Mouse (Mus musculus) hindbrain, embryonic 15.5 days (tissue): ENCODE measurements at regions not wholly inside any gene's neighbourhood (a gene's known extent, or its start where the extent isn't known, plus 50 kb on each side); places are given as distances from the start of the nearest gene placed in this dataset.

Experiments used
- ATAC-seq: fragments of 200-750 bp; cut with Nextera tagmentation; 2 replicates; pipeline ENCODE4 v1.8.0; 2017; ENCODE audit warnings: low read depth, moderate number of reproducible peaks, moderate TSS enrichment; ENCODE audit not compliant: low FRiP score
- H3K27ac ChIP-seq: fragments of 300-500 bp; sonication (generic); replicated peaks from 2 replicates; pipeline ENCODE4 v1.5.1; 2015; ENCODE audit warnings: mild to moderate bottlenecking, inconsistent platforms
- H3K27me3 ChIP-seq: fragments of 300-500 bp; sonication (generic); 2 replicates; pipeline ENCODE4 v1.6.1; 2015; ENCODE audit warnings: control low read depth, inconsistent platforms
- H3K36me3 ChIP-seq: fragments of 300-500 bp; sonication (generic); 2 replicates; pipeline ENCODE4 v1.6.1; 2015; ENCODE audit warnings: control low read depth, inconsistent platforms
- H3K4me1 ChIP-seq: fragments of 300-500 bp; sonication (generic); replicated peaks from 2 replicates; pipeline ENCODE4 v1.6.1; 2015; ENCODE audit warnings: control low read depth, inconsistent platforms
- H3K4me2 ChIP-seq: fragments of 300-500 bp; sonication (generic); 2 replicates; pipeline ENCODE4 v1.6.1; 2015; ENCODE audit warnings: moderate library complexity, mild to moderate bottlenecking, inconsistent platforms
- H3K4me3 ChIP-seq: fragments of 300-500 bp; sonication (generic); 2 replicates; pipeline ENCODE4 v1.5.1; 2015; ENCODE audit warnings: mild to moderate bottlenecking, inconsistent platforms
- H3K9ac ChIP-seq: fragments of 300-500 bp; sonication (generic); 2 replicates; pipeline ENCODE4 v1.6.1; 2015; ENCODE audit warnings: inconsistent platforms
- H3K9me3 ChIP-seq: fragments of 300-500 bp; sonication (generic); 2 replicates; pipeline ENCODE4 v1.6.1; 2016; ENCODE audit warnings: control low read depth, inconsistent platforms
- WGBS: fragments of 180-500 bp; shearing (Covaris S2); methylation state at CpG from one replicate; pipeline ENCODE4 v1.1.7; 2015; 5-methylcytosine and 5-hydroxymethylcytosine counted together

DNA sequence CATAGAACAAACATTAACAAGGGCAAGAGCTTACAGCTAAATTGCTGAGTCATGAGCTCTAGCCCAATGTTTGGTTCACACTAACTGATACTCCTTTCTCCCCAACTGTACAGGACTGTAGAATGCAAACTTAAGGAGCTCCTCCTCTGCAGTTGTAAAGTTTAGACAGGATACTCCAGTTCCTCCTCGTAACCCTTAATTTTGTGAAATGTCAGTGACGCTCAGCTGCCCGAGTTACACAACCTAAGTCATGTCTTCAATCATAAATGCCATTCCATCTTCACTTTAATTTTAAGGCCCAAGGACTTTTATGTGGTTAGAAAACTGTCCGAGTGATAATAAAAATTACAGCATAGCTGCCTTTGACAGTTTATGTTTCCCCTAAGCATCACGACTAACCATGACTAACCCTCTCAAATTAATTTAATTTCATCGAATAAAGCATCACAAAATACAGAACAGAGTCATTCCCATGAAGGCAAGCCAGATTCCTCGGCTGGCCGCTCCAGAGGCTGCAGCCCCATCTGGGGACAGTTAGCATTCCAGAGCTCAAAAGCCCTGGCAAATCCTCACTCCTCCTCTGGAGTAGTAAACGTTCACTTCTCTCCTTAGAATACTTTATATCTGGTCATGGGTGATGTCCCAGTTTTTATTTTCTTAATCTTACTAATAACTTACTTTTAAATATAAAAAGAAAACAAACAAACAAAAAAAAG is 200.9 kb upstream of the Tll1 start:
- no peak overlapping the region for H3K9ac ChIP-seq
- no peak overlapping the region for H3K27ac ChIP-seq
- 67% methylated on average over 9 of the region's 9 CpGs for WGBS
- ATAC-seq, result no peak
- H3K4me2 ChIP-seq, result no peak overlapping the region
- no peak overlapping the region for H3K4me3 ChIP-seq
- no peaks in the 10 kb centered on the region for H3K36me3 ChIP-seq
- no peaks in the 10 kb centered on the region for H3K27me3 ChIP-seq
- H3K9me3 ChIP-seq, result no peaks in the 10 kb centered on the region
- H3K4me1 ChIP-seq, result no peaks in the 10 kb centered on the region

DNA sequence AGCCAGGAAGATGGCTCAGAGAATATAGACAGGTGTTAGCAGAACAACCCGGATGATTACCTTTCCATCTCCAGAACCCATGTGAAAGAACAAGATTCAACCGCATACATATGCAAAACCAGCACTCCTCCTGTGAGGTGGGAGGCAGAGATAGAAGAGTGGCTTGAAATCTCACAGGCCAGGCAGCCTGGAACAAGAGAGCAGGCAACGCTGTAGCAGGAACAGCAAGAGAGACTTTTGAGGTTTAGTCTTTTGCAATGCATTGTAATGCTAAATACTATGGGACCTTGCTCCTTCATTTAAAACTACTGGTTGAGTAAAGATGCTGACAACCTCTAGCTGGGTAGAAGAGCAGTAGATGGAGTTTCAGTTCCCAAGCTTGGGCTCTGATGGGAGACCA is 193.5 kb upstream of the Tll1 start:
- WGBS, result 48% methylated on average over 3 of the region's 3 CpGs

DNA sequence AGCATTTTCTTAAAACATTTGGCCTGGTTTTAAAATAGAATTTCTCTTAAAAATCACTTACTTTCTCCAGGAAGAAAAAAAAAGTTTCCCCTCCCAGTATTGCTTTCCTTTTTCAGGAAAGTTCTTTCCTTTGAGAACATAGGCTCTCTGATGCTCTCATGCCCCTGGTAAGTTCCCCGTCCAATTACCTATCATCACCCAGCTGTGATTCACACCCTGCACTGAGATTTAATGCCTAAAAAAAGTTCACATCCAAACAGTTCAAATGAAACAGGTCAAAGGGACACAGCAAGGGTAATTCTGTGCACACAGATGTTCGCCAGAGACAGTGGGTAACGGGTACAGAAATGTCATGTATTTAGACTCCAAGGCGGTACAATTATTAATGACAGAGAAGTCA is 191.8 kb upstream of the Tll1 start:
- Histone ChIP-seq H3K36me3 (no peaks in the 10 kb centered on the region), H3K9me3 (no peaks in the 10 kb centered on the region), H3K4me2 (no peak overlapping the region), H3K4me1 (no peaks in the 10 kb centered on the region), H3K27ac (no peak overlapping the region), H3K27me3 (no peaks in the 10 kb centered on the region), H3K9ac (no peak overlapping the region), H3K4me3 (no peak overlapping the region)
- no peak for ATAC-seq
- WGBS, result 81% methylated on average over 4 of the region's 4 CpGs

More for the DNA sequence above, 193.5 kb upstream of the Tll1 start:
- Histone ChIP-seq H3K4me3 (no peak overlapping the region), H3K27me3 (no peaks in the 10 kb centered on the region), H3K4me2 (no peak overlapping the region), H3K9me3 (no peaks in the 10 kb centered on the region), H3K9ac (no peak overlapping the region), H3K4me1 (no peaks in the 10 kb centered on the region), H3K36me3 (no peaks in the 10 kb centered on the region), H3K27ac (no peak overlapping the region)
- no peak for ATAC-seq

DNA sequence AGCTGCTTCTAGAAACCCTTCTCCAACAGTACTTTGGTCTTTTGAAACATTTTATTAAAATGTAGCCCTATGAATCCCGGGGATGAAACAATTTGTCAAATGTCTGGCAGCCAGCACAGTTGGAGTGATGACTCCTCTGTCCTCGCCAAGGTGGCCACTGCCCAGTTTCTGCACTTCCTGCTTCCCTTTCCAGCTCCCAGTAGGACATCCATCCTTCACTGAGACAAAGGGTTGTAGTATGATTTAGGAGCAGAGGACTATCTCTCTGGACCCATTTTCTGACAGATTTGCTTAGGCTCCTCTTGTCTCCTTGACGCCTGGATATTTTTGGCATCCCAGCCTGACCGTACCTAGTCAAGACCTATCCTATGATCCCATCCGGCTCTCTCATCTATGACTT is 189.7 kb upstream of the Tll1 start:
- Histone ChIP-seq H3K9me3 (no peaks in the 10 kb centered on the region), H3K9ac (no peak overlapping the region), H3K4me2 (no peak overlapping the region), H3K27ac (no peak overlapping the region), H3K27me3 (no peaks in the 10 kb centered on the region), H3K4me1 (no peaks in the 10 kb centered on the region), H3K4me3 (no peak overlapping the region), H3K36me3 (no peaks in the 10 kb centered on the region)
- no peak for ATAC-seq
- 85% methylated on average over 5 of the region's 5 CpGs for WGBS

DNA sequence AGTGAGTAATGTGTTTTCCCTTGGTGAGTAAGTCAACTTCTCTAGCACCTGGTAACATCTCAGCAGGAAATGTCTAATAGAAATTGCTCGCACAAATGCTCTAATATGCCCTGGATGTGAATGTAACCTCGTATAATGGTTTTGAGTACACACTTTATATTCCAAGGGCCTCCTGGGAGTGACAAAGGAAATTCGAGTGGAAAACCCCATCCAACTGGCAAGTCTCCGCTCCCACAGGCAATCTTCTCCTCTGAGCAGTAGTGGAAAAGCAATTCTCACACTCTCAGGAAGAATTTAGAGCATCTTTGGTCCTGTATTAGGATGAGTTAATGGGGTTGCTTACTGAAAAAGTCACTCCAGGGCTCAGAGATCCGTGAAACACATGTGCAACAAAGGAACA is 183.4 kb upstream of the Tll1 start:
- H3K9ac ChIP-seq, result no peak overlapping the region
- no peak overlapping the region for H3K27ac ChIP-seq
- no peak overlapping the region for H3K4me3 ChIP-seq
- ATAC-seq, result no peak
- no peak overlapping the region for H3K4me2 ChIP-seq
- no peaks in the 10 kb centered on the region for H3K4me1 ChIP-seq
- H3K36me3 ChIP-seq, result no peaks in the 10 kb centered on the region
- no peaks in the 10 kb centered on the region for H3K27me3 ChIP-seq
- WGBS, result 53% methylated on average over 5 of the region's 5 CpGs
- no peaks in the 10 kb centered on the region for H3K9me3 ChIP-seq

DNA sequence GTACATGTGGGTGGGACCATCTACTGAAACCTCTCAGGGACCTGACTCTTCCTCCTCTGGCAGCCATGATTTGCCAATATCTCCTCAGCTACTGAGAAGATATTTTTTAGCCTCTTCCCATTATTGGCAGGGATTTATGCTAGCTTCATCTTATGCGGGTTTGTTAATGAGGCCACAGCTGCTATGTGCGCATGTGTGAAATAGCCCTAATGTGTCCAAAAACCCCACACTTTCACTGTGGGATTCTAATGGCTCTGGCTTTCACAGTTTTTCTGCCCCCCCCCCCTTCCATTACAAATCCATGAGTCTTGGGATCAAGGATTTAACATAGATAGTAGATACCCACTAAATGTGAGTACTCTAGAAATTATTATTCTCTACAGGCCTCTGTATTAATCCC is 182.2 kb upstream of the Tll1 start:
- H3K27me3 ChIP-seq, result no peaks in the 10 kb centered on the region
- no peak overlapping the region for H3K9ac ChIP-seq
- ATAC-seq, result no peak
- H3K4me3 ChIP-seq, result no peak overlapping the region
- no peaks in the 10 kb centered on the region for H3K4me1 ChIP-seq
- no peak overlapping the region for H3K4me2 ChIP-seq
- H3K9me3 ChIP-seq, result no peaks in the 10 kb centered on the region
- H3K27ac ChIP-seq, result no peak overlapping the region
- WGBS, result 74% methylated on average over 2 of the region's 2 CpGs
- H3K36me3 ChIP-seq, result no peaks in the 10 kb centered on the region

DNA sequence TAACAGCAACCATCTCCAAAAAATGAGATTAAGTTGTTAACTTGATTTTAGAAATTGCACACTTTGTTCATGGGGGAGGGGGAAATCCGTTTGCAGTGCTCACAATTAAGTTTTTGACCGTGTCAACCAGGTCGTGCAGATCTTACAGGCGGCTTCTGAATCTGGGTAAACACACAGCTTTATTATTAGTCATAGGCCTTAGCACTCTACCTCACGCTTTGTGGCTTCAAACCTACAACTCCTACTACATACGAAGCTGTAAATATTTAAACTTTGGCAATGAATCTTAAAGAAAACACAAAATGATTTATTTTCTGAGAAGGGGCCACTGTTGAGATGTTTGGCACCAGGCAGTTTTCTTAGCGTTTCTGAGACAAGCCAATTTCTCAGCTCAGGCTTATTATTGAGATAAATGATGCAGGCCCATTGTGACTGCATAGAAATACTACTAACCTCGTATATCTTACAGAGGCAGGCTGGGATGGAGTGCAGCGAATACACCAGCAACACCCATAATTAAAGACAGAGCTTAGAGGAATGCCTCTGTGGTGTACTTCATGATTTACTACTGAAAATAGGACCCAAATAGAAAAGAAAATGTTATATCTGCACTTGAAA is 173.8 kb upstream of the Tll1 start:
- no peak overlapping the region for H3K4me3 ChIP-seq
- H3K27me3 ChIP-seq, result no peaks in the 10 kb centered on the region
- ATAC-seq, result no peak
- H3K36me3 ChIP-seq, result no peaks in the 10 kb centered on the region
- no peaks in the 10 kb centered on the region for H3K4me1 ChIP-seq
- 80% methylated on average over 9 of the region's 9 CpGs for WGBS
- H3K4me2 ChIP-seq, result no peak overlapping the region
- H3K9me3 ChIP-seq, result no peaks in the 10 kb centered on the region
- no peak overlapping the region for H3K9ac ChIP-seq
- no peak overlapping the region for H3K27ac ChIP-seq

DNA sequence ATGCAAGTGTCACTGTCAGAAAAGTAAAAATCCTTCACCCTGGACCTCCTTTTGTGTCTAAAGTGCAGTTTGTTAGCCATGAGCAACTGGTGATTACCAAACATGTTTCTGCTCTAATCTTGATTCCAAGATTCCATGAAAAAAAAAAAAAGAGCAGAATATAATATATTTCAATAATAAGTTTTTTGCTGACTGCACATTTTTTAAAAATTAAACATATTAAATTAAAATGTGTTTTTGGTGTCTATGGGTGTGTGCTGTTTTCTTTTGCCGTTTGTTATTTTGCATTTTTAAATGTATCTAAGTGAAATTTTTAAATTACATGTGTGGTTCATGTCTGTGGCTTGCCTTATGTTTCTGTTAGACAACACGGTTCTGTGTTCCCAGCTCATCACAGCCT is 171.8 kb upstream of the Tll1 start:
- no peaks in the 10 kb centered on the region for H3K36me3 ChIP-seq
- H3K27ac ChIP-seq, result no peak overlapping the region
- H3K9me3 ChIP-seq, result no peaks in the 10 kb centered on the region
- H3K4me1 ChIP-seq, result no peaks in the 10 kb centered on the region
- WGBS, result 68% methylated on average over 2 of the region's 2 CpGs
- H3K9ac ChIP-seq, result no peak overlapping the region
- no peaks in the 10 kb centered on the region for H3K27me3 ChIP-seq
- H3K4me3 ChIP-seq, result no peak overlapping the region
- H3K4me2 ChIP-seq, result no peak overlapping the region
- no peak for ATAC-seq

DNA sequence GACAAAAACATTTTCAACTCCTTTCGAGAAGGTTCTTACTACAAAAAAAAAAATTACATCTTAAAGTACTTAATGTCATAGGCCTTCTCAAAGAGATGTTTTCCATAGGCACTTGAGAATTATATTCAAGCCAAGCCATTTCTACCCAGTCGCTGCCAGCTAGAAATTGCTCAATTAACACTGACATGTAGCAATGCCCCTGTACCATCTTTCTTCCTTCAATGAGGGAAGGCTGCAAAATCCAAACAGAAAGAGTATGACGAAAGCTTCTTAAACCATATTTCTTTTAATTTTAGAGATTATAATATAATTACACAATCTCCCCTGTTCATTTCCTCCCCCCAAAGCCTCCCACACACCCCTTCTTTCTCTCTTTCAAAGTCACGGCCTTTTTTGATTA is 169.4 kb upstream of the Tll1 start:
- 86% methylated on average over 4 of the region's 4 CpGs for WGBS
- H3K4me3 ChIP-seq, result no peak overlapping the region

DNA sequence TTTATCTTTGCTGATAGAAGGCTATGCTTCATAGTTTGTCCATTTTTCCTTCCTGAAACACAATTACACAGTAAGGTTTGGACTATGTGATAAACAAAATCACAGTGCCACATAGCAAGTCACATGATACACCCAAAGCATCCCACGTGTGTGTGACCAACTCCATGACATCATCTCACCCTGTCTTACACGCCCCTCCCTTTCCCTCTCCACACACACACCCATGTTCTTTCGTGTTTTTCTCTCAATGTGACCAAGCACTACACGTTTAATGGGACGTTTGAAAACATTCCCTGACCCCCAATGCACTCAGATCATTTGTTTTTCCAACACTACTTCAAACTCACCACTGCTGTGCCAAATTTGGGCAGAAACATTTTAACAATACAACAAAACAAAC is 168.9 kb upstream of the Tll1 start:
- H3K9me3 ChIP-seq, result no peaks in the 10 kb centered on the region
- no peak overlapping the region for H3K4me3 ChIP-seq
- no peaks in the 10 kb centered on the region for H3K36me3 ChIP-seq
- H3K27me3 ChIP-seq, result no peaks in the 10 kb centered on the region
- H3K4me1 ChIP-seq, result no peaks in the 10 kb centered on the region
- ATAC-seq, result no peak
- 63% methylated on average over 5 of the region's 5 CpGs for WGBS
- H3K27ac ChIP-seq, result no peak overlapping the region
- H3K4me2 ChIP-seq, result no peak overlapping the region
- no peak overlapping the region for H3K9ac ChIP-seq

More for the DNA sequence above, 169.4 kb upstream of the Tll1 start:
- H3K9me3 ChIP-seq, result no peaks in the 10 kb centered on the region
- no peaks in the 10 kb centered on the region for H3K36me3 ChIP-seq
- H3K27me3 ChIP-seq, result no peaks in the 10 kb centered on the region
- ATAC-seq, result no peak
- H3K9ac ChIP-seq, result no peak overlapping the region
- no peak overlapping the region for H3K27ac ChIP-seq
- no peak overlapping the region for H3K4me2 ChIP-seq
- H3K4me1 ChIP-seq, result no peaks in the 10 kb centered on the region

DNA sequence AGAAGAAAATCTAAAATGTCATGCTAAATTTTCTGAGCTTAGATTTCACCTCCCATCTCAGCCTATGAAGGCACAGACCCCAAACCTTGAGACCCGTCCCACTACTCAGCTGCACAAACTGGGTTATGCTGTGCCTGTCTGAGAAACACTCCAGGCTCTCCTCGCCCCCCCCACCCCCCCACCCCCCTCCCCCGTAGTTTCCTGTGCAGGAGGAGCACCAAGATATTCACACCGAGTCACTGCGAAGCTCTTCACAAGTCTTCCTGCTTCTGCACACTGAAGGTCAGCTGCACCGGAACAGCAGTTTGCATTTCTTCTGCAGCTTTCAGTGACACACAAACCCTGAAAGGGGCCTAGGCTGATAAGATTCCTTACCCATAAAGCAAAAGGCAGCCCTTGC is 163.9 kb upstream of the Tll1 start:
- no peak for ATAC-seq
- Histone ChIP-seq H3K27me3 (no peaks in the 10 kb centered on the region), H3K4me2 (no peak overlapping the region), H3K4me1 (no peaks in the 10 kb centered on the region), H3K4me3 (no peak overlapping the region), H3K27ac (no peak overlapping the region), H3K9me3 (no peaks in the 10 kb centered on the region), H3K9ac (no peak overlapping the region), H3K36me3 (no peaks in the 10 kb centered on the region)
- 60% methylated on average over 6 of the region's 6 CpGs for WGBS

DNA sequence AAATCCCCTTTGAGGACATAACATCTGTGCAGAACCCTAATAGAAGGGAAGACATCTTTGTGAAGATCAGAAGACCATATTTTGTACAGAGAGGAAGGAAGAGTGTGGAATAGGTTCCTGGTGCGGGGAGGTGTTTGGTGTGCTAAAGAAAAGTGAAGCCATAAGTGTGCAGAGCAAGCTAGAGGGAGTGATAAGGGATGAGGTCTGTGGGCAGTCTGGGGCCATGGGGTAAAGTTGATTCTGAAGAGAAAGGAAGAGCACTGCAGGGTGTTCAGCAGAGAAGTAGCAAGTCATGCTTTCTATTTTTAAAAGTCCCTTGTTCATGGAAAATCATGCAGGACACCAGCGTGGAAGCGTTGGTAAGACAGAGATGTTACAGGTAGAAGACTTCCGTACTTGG is 161.8 kb upstream of the Tll1 start:
- no peaks in the 10 kb centered on the region for H3K36me3 ChIP-seq
- H3K9ac ChIP-seq, result no peak overlapping the region
- no peak overlapping the region for H3K27ac ChIP-seq
- no peak overlapping the region for H3K4me3 ChIP-seq
- 95% methylated on average over 4 of the region's 4 CpGs for WGBS
- no peaks in the 10 kb centered on the region for H3K4me1 ChIP-seq
- no peaks in the 10 kb centered on the region for H3K27me3 ChIP-seq
- H3K9me3 ChIP-seq, result no peaks in the 10 kb centered on the region
- no peak for ATAC-seq
- no peak overlapping the region for H3K4me2 ChIP-seq

DNA sequence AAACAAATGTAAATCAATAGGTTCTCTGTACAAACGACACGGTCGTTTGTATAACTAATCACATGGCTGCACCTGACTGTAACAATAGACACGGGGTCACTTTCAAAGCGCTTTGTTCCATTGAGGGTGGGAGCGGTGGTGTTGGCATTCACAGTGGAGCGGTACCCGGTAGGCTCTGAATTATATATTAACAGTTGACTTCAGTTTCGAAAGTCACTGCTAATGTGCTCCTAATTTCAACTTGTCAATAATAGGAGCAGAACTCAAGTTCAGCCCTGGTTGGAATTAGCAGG is 160.8 kb upstream of the Tll1 start:
- no peak for ATAC-seq
- Histone ChIP-seq H3K4me1 (no peaks in the 10 kb centered on the region), H3K9me3 (no peaks in the 10 kb centered on the region), H3K27ac (no peak overlapping the region), H3K27me3 (no peaks in the 10 kb centered on the region), H3K4me3 (no peak overlapping the region), H3K36me3 (no peaks in the 10 kb centered on the region), H3K9ac (no peak overlapping the region), H3K4me2 (no peak overlapping the region)
- WGBS, result 40% methylated on average over 9 of the region's 9 CpGs
